Mouse (Mus musculus): ENCODE results near the gene Bend3. TPM values are rescaled to one million over a fixed set of nuclear protein-coding genes. Genes with fewer than 3 reads are reported as not detected.

Bend3 gene
- polyA plus RNA-seq, 1 experiment from 2014 or later, result 2.1 TPM

DNA sequence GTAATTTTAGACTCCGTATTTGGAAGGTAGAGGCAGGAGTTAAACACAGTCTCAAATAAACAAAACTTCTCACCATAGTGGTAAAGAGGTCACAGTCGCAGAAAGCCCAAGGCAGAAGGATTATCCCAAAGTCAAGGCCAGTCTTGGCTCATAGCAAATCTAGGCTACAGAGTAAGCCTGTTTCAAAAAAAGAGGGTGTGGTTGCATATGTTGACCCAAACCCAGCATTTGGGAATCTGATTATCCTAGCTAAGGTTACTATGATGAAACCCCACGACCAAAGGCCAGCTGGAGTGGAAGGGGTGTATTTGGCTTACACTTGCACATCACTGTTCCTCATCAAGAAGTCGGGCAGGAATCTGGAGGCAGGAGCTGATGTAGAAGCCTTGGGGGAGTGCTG, 9.6 kb downstream of the Bend3 start:
- peaks cover 30% of the 10 kb centered on the region for H3K4me1 ChIP-seq (ENCODE audit: control insufficient read depth, insufficient read depth, low read length)
- H3K27ac ChIP-seq (ENCODE audit: low read length), result peak overlapping the region; percentile 61
- no peak overlapping the region for H3K9ac ChIP-seq (ENCODE audit: low read depth, low read length)
- no peak overlapping the region for H3K4me2 ChIP-seq (ENCODE audit: low read depth, low read length)
- H3K9me3 ChIP-seq (ENCODE audit: control insufficient read depth, low read length), result no peaks in the 10 kb centered on the region
- H3K27me3 ChIP-seq (replicated peaks; ENCODE audit: control insufficient read depth, insufficient read depth, low read length), result no peaks in the 10 kb centered on the region
- 63% methylated on average over 4 of the region's 4 CpGs for WGBS
- H3K36me3 ChIP-seq (ENCODE audit: control insufficient read depth, insufficient read depth, low read length), result no peaks in the 10 kb centered on the region
- ATAC-seq, result no peak
- H3K4me3 ChIP-seq (ENCODE audit: low read length), result no peak overlapping the region

DNA sequence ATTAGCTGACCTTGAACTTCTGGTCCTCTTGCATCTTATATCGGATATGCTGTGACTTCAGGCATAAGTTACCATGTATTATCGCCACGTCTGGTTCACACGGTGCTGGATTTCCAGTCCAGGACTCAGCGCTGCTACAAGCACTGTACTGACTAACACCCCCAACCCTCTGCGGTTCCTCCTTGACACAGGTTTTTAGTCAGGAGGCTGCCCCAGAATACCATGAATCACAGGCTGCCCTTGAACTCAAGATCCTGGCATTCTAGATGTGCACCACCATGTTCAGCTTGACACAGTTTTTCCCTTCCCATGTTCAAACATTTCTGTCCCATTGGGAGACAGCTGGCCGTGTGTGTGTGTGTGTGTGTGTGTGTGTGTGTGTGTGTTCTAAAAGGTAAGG, 10.5 kb downstream of the Bend3 start:
- no peak overlapping the region for H3K4me3 ChIP-seq (ENCODE audit: low read length)
- H3K36me3 ChIP-seq (ENCODE audit: control insufficient read depth, insufficient read depth, low read length), result no peaks in the 10 kb centered on the region
- 82% methylated on average over 7 of the region's 7 CpGs for WGBS
- H3K4me1 ChIP-seq (ENCODE audit: control insufficient read depth, insufficient read depth, low read length), result peaks cover 24% of the 10 kb centered on the region
- H3K27ac ChIP-seq (ENCODE audit: low read length), result no peak overlapping the region
- H3K4me2 ChIP-seq (ENCODE audit: low read depth, low read length), result no peak overlapping the region
- ATAC-seq, result no peak
- 0 out of 2 replicates have a peak overlapping the region, but pooled peaks have one; percentile 19 for H3K9ac ChIP-seq (ENCODE audit: low read depth, low read length)
- H3K27me3 ChIP-seq (replicated peaks; ENCODE audit: control insufficient read depth, insufficient read depth, low read length), result no peaks in the 10 kb centered on the region
- H3K9me3 ChIP-seq (ENCODE audit: control insufficient read depth, low read length), result no peaks in the 10 kb centered on the region

DNA sequence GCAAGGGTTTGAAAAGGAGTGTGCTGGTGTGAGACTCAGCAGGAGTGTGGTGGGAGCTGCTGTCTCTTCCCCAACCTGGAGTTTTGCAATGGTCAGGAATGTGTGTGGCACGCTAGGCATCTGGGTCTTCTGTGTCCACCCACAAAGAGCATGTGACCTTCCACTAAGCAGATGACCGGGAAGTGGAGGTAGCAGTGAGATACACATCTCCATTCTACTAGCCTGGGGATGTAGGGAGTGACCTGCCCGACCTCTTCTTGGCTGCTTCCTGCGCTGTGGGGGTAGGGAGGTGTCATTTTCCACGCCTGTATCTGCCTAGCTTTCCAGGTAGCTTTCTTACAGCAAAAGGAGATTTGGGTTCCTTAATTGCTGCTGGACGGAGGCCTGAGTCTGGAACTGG, 10.9 kb downstream of the Bend3 start:
- Histone ChIP-seq H3K4me2 (ENCODE audit: low read depth, low read length) (no peak overlapping the region), H3K27me3 (replicated peaks; ENCODE audit: control insufficient read depth, insufficient read depth, low read length) (no peaks in the 10 kb centered on the region), H3K27ac (ENCODE audit: low read length) (no peak overlapping the region), H3K9me3 (ENCODE audit: control insufficient read depth, low read length) (no peaks in the 10 kb centered on the region), H3K4me3 (ENCODE audit: low read length) (no peak overlapping the region), H3K9ac (ENCODE audit: low read depth, low read length) (0 out of 2 replicates have a peak overlapping the region, but pooled peaks have one; percentile 19), H3K36me3 (ENCODE audit: control insufficient read depth, insufficient read depth, low read length) (no peaks in the 10 kb centered on the region), H3K4me1 (ENCODE audit: control insufficient read depth, insufficient read depth, low read length) (peaks cover 24% of the 10 kb centered on the region)
- no peak for ATAC-seq
- WGBS, result 43% methylated on average over 6 of the region's 6 CpGs

DNA sequence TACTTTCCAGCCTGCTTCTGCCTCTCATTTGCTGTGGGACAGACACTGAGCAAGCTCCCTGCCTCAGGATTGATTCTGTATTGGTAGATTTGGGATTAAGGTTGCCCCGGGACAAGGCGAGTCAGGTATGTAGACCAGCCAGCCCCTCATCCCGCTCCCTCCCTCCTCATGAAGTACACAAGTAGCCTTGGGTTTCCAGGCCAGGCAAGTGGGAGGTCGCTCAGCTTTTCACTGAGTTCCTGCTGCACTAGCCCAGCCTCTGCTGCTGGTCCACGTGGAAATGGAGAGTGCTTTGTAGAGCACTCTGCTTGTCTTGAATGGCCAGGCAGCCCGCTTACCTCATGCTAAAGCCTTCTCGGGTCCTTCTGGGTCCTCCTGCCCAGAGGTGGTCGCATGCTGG, 11.4 kb downstream of the Bend3 start:
- Histone ChIP-seq H3K27ac (ENCODE audit: low read length) (0 out of 2 replicates have a peak overlapping the region, but pooled peaks have one; percentile 26), H3K36me3 (ENCODE audit: control insufficient read depth, insufficient read depth, low read length) (0 out of 2 replicates have a peak, but pooled peaks cover 2% of the 10 kb centered on the region), H3K9me3 (ENCODE audit: control insufficient read depth, low read length) (no peaks in the 10 kb centered on the region), H3K4me3 (ENCODE audit: low read length) (no peak overlapping the region), H3K9ac (ENCODE audit: low read depth, low read length) (0 out of 2 replicates have a peak overlapping the region, but pooled peaks have one; percentile 19), H3K27me3 (replicated peaks; ENCODE audit: control insufficient read depth, insufficient read depth, low read length) (no peaks in the 10 kb centered on the region), H3K4me1 (ENCODE audit: control insufficient read depth, insufficient read depth, low read length) (peaks cover 24% of the 10 kb centered on the region), H3K4me2 (ENCODE audit: low read depth, low read length) (no peak overlapping the region)
- WGBS, result 58% methylated on average over 8 of the region's 8 CpGs
- ATAC-seq, result no peak

DNA sequence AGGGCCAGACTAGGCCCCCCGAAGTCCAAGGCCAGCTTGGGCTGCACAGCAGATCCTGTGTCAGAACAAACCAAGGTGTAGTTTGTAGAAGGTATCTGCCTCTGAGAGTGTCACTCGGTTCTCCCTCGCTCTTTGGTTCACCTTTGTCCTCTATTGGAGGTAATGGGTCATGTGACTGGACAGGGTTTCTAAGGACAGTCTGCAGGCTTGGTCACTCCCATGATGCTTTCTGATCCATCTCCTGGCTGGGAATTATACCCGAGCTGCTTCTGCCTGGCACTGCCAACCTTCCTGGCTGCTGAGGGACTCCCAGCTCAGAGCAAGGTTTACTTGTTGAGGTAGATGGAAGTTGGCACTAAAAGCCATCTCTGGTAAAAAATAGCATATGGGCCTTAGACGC, 12.2 kb downstream of the Bend3 start:
- Histone ChIP-seq H3K4me1 (ENCODE audit: control insufficient read depth, insufficient read depth, low read length) (peaks cover 22% of the 10 kb centered on the region), H3K27me3 (replicated peaks; ENCODE audit: control insufficient read depth, insufficient read depth, low read length) (no peaks in the 10 kb centered on the region), H3K27ac (ENCODE audit: low read length) (peak overlapping the region; percentile 26; the same call in 1 of the 2 replicates), H3K4me3 (ENCODE audit: low read length) (no peak overlapping the region), H3K9me3 (ENCODE audit: control insufficient read depth, low read length) (no peaks in the 10 kb centered on the region), H3K4me2 (ENCODE audit: low read depth, low read length) (no peak overlapping the region), H3K36me3 (ENCODE audit: control insufficient read depth, insufficient read depth, low read length) (peaks cover 10% of the 10 kb centered on the region), H3K9ac (ENCODE audit: low read depth, low read length) (no peak overlapping the region)
- 74% methylated on average over 5 of the region's 5 CpGs for WGBS
- ATAC-seq, result peak; percentile 61

DNA sequence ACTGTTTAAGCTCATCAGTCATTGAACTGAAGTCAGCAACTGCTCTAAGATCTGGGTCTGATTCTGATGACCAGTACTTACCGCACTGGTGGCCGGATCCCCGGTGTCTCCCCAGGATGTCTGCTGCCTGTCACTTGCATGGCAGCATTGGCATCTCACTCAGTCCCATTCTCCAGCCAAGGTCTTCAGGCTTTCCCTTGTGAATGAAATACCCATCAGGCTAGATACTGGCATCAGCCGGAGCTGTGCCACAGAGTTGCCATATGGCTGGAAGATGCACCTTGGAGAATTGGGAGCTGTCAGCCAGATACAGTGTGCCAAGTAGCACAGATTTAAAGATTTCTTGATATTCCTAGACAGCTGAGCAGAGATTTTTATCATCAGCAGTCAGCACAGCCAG, 24.0 kb downstream of the Bend3 start:
- H3K4me3 ChIP-seq (ENCODE audit: low read length), result no peak overlapping the region
- no peak overlapping the region for H3K4me2 ChIP-seq (ENCODE audit: low read depth, low read length)
- no peak overlapping the region for H3K9ac ChIP-seq (ENCODE audit: low read depth, low read length)
- ATAC-seq, result no peak
- peaks cover 8% of the 10 kb centered on the region for H3K36me3 ChIP-seq (ENCODE audit: control insufficient read depth, insufficient read depth, low read length)
- H3K27me3 ChIP-seq (replicated peaks; ENCODE audit: control insufficient read depth, insufficient read depth, low read length), result no peaks in the 10 kb centered on the region
- no peaks in the 10 kb centered on the region for H3K4me1 ChIP-seq (ENCODE audit: control insufficient read depth, insufficient read depth, low read length)
- WGBS, result 93% methylated on average over 4 of the region's 4 CpGs
- H3K27ac ChIP-seq (ENCODE audit: low read length), result no peak overlapping the region
- no peaks in the 10 kb centered on the region for H3K9me3 ChIP-seq (ENCODE audit: control insufficient read depth, low read length)

DNA sequence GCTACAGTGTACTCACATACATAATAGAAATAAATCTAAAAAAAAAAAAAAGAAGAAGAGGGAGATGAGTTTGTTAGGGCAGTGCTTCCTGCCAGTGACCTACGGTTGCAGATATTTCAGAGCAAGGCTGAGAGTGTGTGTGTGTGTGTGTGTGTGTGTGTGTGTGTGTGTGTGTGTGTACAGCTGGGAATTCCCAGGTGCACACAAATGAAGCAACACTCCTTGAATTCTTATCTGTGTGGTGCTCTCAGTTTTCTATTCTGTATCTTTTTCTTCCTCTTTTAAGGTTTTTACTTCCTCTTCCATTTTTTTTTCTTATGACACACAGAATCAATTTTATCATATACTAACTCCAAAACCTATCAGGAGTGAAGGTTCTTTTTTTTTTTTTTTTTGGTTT, 25.7 kb downstream of the Bend3 start:
- Histone ChIP-seq H3K4me2 (ENCODE audit: low read depth, low read length) (no peak overlapping the region), H3K27me3 (replicated peaks; ENCODE audit: control insufficient read depth, insufficient read depth, low read length) (no peaks in the 10 kb centered on the region), H3K4me3 (ENCODE audit: low read length) (no peak overlapping the region), H3K36me3 (ENCODE audit: control insufficient read depth, insufficient read depth, low read length) (0 out of 2 replicates have a peak, but pooled peaks cover 2% of the 10 kb centered on the region), H3K27ac (ENCODE audit: low read length) (no peak overlapping the region), H3K9me3 (ENCODE audit: control insufficient read depth, low read length) (no peaks in the 10 kb centered on the region), H3K4me1 (ENCODE audit: control insufficient read depth, insufficient read depth, low read length) (no peaks in the 10 kb centered on the region), H3K9ac (ENCODE audit: low read depth, low read length) (no peak overlapping the region)
- no peak for ATAC-seq
- WGBS, result 73% methylated on average over 1 of the region's 1 CpGs

DNA sequence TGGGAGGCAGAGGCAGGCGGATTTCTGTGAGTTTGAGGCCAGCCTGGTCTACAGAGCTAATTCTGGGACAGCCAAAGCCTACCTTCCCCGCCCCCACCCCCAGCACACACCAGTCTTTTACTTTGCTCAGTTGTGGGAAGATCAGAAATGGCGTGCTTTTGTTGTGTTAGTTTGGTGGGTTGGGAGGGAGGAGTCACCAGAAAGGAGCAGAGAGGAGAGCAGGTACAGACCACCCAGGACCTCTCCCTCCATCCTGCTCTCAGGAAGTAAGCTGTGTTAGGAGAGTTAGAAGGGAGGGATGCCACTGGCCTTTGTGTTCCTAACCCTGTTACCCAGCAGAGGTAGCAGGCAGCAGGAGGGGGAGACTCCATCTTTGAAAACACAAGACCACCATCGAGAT, 28.4 kb downstream of the Bend3 start:
- H3K27ac ChIP-seq (ENCODE audit: low read length), result no peak overlapping the region
- ATAC-seq, result no peak
- 68% methylated on average over 4 of the region's 4 CpGs for WGBS
- no peak overlapping the region for H3K9ac ChIP-seq (ENCODE audit: low read depth, low read length)
- H3K4me3 ChIP-seq (ENCODE audit: low read length), result no peak overlapping the region
- no peaks in the 10 kb centered on the region for H3K4me1 ChIP-seq (ENCODE audit: control insufficient read depth, insufficient read depth, low read length)
- peaks cover 22% of the 10 kb centered on the region for H3K36me3 ChIP-seq (ENCODE audit: control insufficient read depth, insufficient read depth, low read length)
- no peak overlapping the region for H3K4me2 ChIP-seq (ENCODE audit: low read depth, low read length)
- no peaks in the 10 kb centered on the region for H3K9me3 ChIP-seq (ENCODE audit: control insufficient read depth, low read length)
- no peaks in the 10 kb centered on the region for H3K27me3 ChIP-seq (replicated peaks; ENCODE audit: control insufficient read depth, insufficient read depth, low read length)

DNA sequence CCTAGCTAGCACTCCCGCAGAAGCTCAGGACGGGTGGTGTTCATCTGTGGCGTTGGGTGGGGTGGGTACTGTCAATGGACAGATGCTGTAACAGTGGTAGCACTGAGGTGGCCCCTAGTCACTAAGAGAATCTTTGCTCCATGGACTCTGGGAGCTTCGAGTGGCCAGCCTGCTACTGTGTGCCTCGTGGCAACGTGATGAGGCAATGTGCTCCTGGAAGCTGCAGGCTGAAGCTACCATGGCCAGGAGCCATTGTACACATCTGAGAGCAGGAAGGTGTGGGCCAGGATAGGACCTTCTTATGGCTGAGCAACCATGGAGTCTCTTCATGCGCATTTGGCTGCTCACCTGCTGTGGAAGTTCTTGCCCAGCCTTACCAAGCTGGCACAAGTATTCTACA, 30.6 kb downstream of the Bend3 start:
- H3K27ac ChIP-seq (ENCODE audit: low read length), result no peak overlapping the region
- H3K27me3 ChIP-seq (replicated peaks; ENCODE audit: control insufficient read depth, insufficient read depth, low read length), result no peaks in the 10 kb centered on the region
- 95% methylated on average over 7 of the region's 7 CpGs for WGBS
- H3K9me3 ChIP-seq (ENCODE audit: control insufficient read depth, low read length), result no peaks in the 10 kb centered on the region
- H3K4me2 ChIP-seq (ENCODE audit: low read depth, low read length), result no peak overlapping the region
- no peaks in the 10 kb centered on the region for H3K4me1 ChIP-seq (ENCODE audit: control insufficient read depth, insufficient read depth, low read length)
- ATAC-seq, result no peak
- peaks cover 22% of the 10 kb centered on the region for H3K36me3 ChIP-seq (ENCODE audit: control insufficient read depth, insufficient read depth, low read length)
- H3K4me3 ChIP-seq (ENCODE audit: low read length), result no peak overlapping the region
- H3K9ac ChIP-seq (ENCODE audit: low read depth, low read length), result no peak overlapping the region

DNA sequence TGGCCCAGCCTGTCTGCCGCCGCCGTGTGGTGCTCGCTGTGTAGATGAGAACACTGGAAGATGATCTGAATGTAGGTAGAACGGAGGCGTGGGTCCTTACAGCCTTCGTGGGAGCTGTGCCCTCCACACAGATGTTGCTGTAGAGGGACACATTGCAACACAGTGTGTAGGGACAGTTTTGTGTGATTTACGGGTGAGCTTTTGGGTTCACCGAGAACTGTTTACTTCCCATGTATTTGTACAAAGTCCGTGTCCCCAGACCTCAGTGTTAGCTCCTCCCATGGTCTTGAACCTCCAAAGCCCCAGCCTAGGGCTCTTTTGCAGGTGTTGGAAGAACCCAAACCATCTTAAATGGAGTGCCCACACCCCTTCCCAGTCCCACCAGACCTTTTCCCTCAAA, 34.3 kb downstream of the Bend3 start:
- no peaks in the 10 kb centered on the region for H3K9me3 ChIP-seq (ENCODE audit: control insufficient read depth, low read length)
- ATAC-seq, result no peak
- H3K9ac ChIP-seq (ENCODE audit: low read depth, low read length), result no peak overlapping the region
- peaks cover 27% of the 10 kb centered on the region for H3K36me3 ChIP-seq (ENCODE audit: control insufficient read depth, insufficient read depth, low read length)
- 84% methylated on average over 10 of the region's 10 CpGs for WGBS
- H3K4me1 ChIP-seq (ENCODE audit: control insufficient read depth, insufficient read depth, low read length), result peaks cover 13% of the 10 kb centered on the region
- H3K4me2 ChIP-seq (ENCODE audit: low read depth, low read length), result no peak overlapping the region
- no peak overlapping the region for H3K4me3 ChIP-seq (ENCODE audit: low read length)
- no peak overlapping the region for H3K27ac ChIP-seq (ENCODE audit: low read length)
- no peaks in the 10 kb centered on the region for H3K27me3 ChIP-seq (replicated peaks; ENCODE audit: control insufficient read depth, insufficient read depth, low read length)

Measured in intestine, embryonic 16.5 days (tissue).